Mouse (Mus musculus) mouse embryonic stem cell (cell line): ENCODE measurements around the gene Gpr3.

Experiments
- in situ Hi-C, 2 experiments: fragments of 300-500 bp; cut with MboI; formaldehyde crosslinking; loops; 1 replicate in 1 of 2; 3 replicates in 1 of 2; pipeline ENCODE4 v1.14.3; 2019 to 2020; ENCODE audit warnings: low sequenced_read_pairs in 2 of 2, low pct_unique_long_range_greater_than_20kb in 1 of 2, mixed read lengths in 1 of 2; ENCODE audit not compliant: unreplicated experiment in 1 of 2

Gpr3 gene

DNA sequence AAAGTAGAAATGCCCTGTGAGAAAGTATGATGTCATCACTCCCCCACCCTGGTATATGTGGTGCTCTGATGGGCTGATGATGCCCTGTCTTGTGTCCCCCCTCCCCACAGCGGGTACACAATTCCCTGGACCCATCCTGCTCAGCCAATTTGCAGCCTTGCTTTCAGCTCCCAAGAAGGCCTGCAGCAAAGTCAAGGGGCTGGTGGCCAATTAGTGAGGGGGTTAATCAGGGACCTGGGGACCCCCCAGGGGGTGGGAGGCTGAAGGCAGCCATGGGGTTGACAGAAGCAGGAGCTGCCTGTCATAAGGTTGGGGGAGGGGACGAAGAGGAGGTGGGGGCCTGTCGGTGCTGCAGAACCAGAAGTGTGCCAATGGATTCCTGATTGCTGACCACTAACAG is 8.7 kb downstream of the Gpr3 start:
- in situ Hi-C loops, result no loop called here

DNA sequence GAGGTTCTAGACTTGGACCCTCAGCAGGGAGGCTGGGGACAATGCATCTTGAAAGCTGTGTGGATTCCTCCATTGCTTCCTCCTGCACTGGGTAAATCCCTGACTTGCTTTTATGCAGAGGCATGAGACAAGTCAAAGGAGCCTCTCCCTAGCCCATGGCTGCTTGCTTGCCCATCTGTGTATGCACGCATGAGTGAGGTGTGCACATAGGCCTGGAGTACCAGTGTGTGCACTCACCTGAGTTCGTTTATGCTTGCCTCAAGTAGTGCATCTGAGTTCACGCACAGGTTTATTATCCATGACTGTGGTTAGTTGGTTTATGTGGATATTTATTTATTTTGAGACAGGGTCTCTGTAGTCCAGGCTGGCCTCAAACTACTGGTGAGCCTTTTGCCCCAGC is 10.1 kb downstream of the Gpr3 start:
- in situ Hi-C loops, result no loop called here

DNA sequence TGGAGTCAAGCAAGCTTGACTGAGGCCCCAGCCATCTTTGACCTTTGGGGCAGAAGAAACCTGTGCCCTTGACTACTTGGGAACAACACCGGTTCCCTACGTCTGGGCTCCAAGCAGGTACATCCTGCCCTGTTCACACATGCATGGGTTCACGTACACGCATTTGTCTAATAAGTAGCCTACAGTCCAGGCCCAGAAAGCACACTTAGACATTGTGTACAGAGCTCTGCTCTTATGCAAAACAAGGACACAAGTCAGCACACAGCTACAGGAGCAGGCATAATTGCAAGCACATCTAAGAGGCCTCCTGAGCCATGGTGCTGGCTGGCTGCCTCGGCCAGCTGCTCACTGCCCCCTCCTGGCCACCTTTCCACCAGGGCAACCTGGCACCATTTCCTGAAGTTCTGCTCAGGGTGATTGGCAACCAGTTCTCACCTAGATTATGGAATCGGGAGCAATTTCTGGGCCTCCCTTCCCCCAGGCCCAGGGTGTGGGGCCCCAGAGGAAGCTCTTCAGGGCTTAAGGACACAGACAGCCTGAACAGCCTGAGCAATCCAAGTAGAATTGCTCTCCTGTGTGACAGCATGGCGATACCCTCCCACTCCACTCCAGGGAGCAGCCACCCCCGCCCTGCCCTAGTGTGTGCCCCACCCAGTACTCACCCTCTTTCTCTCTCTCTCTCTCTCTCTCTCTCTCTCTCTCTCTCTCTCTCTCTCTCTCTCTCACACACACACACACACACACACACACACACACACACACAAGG is 11.1 kb downstream of the Gpr3 start:
- in situ Hi-C loops, result no loop called here

DNA sequence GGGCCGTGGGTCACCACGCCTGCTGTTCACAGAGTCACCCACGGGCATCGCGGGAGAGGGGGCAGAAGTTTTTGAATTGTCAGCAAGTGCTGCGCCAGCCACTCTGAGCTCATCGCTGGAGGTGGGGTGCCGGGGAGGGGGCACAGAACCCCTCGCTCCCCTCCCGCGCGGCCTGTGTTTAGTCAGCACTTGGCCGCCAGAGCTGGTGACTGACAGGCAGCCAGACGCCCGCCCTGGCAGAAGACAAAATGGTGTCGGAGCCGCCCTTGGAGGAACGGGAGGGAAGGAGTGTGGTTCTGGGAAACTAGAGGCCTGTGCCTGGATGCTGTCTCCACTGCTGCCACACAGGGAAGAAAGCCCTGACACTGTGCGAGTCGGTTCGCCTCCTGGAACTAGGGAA is 12.0 kb downstream of the Gpr3 start:
- in situ Hi-C loops, result no loop called here

DNA sequence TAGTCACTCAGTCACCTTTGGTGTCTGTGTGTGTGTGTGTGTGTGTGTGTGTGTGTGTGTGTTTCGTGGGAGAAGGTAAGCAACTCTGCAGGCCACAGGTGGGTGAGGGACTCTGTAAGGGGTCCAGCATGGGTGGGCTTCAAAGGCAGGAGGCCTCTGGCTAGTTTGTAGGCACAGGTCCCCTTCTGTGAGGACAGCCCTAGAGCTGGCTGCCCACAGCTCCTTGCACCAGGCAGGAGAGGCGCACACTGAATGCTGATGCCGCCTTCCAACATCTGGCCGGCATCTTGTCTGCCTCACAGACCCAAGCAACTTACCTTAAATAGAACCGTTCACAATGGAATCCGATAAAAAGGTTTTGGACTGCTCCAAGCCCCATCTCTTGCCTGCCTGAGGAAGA is 12.6 kb downstream of the Gpr3 start:
- in situ Hi-C loops, result no loop called here

DNA sequence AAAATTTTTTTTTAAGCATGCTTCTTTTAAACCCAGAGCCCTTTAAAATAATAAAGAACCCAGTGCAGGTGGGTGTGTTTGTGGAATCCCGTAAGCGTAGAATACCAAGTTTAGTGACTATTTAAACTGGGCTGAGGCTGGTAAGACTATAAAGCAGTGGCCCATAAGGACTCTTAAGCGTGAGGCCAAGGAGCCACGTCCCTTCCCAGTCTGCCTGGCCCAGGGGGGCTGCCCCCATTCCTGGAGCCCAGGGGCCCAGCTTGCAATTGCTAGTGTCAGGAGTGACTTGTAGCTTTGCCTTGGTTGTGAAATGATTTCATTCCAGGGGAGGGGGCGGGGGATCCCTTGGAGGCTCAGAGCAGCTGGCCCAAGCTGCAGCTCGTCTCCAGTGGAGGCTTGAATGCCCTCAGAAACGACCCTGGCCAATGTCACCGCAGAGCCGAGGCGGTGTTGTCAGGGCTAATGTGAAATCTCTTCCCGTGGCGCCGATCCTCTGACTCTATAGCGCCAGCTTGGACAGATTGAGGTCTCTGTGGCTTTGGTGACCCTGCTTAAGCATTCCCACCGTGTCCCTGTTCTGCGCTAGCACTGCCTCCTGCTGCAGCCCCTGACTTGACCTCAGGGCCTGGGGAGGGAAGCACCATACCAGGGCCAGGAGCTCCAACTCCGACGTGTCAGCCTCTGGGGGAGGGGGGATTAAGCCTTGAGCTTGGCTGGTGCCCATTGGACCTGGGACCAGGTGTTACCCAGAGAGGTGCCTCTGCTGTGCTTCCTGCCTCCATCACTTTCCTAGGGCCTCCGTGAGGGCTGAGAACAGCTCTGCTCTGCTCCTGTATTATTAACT is 13.8 kb downstream of the Gpr3 start:
- in situ Hi-C loops, result no loop called here

DNA sequence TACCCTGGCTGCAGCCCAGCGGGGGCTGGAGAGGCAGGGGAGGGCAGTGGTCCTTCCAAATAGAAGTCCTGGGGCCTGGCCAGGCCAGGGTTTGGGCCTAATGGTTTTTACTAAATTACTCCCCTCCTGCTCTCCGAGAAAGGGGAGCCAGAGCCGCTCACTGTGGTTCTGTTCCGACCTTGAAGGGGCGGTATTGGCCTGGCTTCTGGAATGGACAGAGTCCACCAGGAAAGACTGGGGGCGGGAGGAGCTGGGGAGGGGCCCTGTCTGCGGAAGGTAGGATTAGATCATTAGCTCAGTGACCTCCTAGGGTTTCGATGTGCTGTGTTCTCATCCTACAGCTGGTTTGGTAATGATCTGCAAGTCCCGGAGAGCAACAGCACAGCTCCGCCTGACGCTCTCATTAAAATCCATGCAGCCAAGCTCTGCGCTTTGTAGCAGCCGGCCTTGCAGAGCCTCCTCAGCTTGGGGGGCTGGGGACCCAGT is 14.5 kb downstream of the Gpr3 start:
- in situ Hi-C loops, result no loop called here

DNA sequence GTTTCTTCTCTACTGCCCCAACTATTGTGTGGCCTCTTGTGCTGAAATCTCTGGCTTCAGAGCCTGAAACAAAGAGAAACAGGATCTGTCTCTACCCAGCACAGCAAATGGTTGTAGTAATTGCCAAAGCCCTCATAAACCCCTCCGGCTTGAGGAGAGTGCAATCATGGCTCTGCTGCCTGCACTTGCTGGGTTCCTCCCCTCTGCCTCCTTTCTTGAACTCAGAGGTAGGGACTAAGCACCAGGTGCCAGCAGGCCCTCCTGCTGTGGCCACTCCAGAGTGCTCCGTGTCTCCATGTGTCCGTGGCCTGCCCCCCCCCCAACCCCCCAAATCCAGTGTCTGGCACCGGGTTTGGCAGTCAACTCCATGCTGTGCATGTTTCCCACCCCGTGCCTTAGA is 15.0 kb downstream of the Gpr3 start:
- in situ Hi-C loops, result no loop called here

DNA sequence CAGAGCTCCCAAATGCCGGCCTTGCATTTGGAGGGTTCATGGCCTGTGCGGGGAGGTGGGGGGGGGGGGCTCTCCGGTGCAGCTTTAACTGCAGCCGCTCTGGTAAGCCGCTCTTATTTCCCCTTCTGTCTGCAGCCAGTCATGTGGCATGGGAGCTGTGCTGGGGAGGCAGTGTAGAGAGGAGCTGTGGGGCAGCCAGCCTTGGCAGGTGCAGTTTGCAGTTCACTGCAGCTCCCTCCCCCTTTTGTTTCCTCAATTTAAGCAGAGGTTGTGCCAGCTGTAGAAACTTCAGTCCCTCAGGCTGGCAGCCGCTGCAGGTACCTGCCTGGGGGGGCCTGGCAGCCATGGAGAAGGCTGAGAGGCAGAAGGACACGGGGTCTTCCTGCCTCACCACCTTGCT is 15.5 kb downstream of the Gpr3 start:
- in situ Hi-C loops, result no loop called here

DNA sequence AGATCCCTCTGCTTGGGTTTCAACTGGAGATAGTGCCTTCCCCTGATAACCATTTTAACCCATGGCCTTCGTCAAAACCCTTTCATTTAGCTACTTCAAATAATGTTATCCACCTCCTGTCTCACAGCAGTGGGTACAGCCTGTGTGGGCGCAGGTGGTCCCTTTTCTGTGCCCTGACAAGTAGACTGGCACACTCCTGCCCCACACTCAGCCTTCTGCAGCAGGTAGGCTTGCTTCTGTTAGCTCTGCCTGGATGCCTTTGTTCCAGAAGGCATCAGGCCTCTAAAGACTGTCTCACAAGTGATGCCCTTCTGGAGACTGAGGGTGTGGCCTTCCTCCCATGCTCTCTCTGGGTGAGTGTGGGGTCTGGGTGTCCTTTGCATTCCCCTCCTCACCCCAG is 16.2 kb downstream of the Gpr3 start:
- in situ Hi-C loops, result no loop called here

DNA sequence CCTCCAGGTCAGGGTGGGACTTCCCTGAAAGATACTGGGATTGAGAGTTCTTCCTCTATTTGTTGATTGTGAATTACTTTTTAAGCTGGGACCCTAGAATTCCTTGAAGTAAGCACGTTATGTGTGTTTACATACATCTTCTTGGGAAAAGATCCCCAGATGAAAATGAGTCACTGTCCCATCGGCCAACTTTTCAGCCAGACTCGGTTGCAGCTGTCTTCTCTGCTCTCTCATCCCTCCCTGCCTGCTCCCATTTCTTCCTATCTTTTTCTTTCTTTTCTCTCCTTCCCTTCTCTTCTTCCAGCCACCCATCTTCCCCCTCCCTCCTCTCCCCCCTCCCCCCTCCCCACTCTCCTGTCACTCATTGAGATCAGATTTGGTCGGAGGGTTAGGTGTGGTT is 17.3 kb downstream of the Gpr3 start:
- in situ Hi-C loops, result no loop called here

DNA sequence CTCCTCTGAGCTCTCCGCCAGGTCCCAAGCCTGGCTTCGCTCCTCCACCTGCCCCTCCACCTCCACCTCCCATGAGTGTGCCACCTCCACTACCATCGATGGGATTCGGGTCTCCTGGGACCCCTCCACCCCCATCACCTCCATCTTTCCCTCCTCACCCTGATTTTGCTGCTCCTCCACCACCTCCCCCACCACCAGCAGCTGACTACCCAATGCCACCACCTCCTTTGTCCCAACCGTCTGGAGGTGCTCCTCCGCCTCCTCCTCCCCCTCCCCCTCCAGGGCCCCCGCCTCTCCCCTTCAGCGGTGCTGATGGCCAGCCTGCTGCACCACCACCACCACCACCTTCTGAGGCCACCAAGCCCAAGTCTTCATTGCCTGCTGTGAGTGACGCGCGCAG is 17.9 kb downstream of the Gpr3 start:
- in situ Hi-C loops, result no loop called here

DNA sequence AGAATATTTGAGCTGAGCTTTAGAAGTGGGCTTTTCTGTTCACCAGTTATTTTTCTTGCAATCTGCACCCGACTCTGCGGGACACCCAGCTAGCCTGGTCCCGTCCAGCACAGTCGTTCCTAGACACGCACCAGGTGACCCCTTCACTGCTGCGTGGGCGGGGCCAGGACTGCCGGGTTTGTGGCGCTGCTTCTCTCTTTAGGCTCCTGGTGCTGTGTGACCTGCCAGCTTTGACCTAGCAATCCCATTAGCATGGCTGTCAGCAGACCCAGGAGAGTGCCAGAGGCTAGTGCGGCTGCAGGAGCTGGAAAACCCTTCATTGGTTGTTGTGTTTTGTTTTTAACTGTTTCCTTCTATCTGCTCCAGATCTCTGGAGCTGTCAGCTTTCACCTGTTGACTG is 22.9 kb downstream of the Gpr3 start:
- in situ Hi-C loops, result no loop called here

DNA sequence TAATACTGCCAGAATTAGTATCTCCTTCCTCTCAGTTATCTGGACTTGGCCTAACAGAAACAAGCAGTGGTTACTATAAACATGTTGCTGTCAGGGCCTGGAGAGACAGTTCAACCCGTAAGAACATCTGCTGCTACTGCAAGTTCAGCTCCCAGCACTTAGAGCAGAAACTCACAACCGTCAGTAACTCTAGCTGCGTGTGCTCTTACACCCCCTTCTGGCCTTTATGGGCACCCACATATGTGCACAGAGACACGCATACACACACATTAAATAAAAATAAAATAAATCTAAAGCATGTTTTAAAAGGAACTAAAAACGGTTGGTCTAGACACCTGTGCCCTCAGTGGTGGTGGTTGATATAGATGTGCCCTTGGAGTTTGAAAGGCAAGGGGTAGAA is 25.5 kb downstream of the Gpr3 start:
- in situ Hi-C loops, result no loop called here

DNA sequence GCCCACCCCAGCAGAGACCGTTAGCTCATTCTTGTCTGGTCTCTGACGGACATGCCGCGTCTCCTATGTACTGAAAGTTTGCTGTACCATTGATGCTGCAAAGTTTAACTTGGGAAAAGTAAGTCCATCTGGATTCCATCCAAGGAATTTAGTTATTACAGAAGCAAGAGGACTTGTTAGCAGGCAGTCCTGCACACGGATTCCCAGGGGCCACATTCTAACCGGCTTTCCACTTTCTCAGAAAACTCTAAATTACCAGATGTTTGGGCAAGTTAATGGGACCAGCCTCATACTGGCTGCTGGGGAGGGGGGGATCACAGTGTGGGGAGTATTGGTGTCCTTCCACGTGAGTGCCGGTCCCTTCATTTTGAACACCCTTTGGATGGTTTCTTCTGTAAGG is 26.4 kb downstream of the Gpr3 start:
- in situ Hi-C loops, result no loop called here

DNA sequence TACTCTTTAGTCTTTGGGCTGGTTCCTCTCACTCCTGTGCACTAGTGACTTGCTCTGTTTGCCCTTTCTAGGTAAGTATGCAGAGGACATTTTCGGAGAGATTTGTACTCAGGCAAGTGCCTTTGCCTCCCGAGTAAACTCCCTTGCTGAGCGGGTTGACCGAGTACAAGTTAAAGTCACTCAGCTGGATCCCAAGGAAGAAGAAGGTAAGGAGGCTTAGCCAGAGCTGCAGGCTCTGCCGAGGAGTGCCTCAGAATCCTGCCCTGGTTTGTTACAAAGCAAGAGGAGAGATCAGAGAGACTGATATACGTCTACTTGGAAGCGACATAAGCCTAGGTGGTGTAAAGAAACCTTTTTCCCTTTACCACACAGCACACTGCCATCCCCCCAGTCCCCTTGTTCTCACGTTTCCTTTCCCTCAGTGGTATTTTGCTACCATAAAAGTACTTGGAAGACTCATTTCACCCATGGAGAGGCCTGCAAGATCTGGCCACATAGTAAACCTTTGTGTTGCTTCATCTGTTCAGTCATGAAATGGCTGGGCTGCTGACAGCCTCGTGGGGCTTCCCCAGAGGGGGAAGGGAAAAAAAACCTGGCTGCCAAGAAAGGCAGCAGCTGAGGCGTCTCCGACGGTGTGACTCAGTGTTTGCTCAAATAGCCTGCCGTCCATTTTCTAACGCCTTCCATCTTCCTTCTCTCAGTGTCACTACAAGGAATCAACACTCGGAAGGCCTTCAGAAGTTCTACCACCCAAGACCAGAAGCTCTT is 27.3 kb downstream of the Gpr3 start:
- in situ Hi-C loops, result no loop called here

DNA sequence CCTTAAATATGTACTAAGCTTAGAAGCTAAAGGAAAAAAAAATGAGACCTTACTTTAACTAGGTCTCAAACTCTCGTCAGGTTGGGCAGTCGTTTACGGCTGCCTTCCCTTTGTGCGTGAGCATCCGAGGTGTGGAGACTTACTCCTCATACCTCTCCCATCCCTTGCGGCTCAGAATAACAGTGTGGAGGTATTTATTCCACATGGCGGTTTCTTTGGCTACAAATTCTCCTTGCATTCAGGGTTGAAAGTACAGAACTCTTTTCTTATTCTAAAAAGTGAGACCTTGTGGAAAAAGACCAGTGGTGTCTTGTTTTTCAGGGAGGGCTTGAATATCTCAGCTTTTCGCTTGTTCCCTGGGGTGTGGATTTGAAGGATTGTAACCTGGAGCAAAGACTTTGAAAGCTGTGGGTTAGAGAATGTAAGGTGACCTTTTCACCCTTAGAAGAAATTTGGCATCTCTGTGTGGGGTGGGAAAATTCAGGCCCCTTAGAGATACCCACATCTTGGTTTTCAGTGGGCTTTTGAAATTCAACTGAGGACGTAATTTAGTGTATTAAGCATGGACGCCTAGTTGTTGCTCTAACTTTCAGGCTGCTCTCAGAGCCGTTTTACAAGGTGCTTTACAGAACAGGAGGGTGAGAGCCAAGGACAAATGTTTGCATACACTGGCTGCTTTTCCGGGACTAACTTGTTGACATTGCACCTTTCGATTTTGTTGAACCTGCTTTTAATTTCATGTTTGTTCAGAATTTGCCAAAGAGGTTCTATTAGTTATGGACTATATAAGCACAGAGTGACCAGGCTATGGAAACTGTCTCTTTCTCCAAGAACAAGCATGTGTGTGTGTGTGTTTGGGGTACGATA is 28.1 kb downstream of the Gpr3 start:
- in situ Hi-C loops, result no loop called here

DNA sequence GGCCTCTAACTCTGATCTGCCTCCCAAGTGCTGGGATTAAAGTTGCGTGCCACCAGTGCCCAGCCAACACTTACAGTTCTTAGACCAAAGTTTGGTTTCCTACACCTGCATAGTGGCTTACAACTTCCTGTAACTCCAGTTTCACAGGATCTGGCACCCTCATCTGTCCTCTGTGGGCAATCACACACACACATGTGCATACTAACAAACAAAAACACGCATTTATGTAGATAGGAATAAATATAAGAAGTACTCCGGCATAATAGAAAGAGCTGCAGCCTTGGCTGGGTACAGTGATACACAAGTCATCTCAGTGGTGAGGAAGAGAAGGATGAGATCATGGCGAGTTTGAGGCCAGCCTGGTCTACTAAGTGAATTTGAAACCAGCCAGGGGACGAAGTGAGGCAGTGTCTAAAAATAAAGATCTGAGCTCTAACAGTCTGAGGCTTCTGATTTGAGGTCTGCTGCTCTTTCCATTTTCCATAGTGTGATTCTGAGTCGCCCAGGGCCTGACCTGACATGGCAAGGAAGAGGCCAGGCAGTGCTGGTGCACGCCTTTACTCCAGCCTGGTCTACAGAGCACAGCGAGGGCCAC is 29.8 kb downstream of the Gpr3 start:
- in situ Hi-C loops, result no loop called here
